Mouse (Mus musculus) myocyte (in vitro differentiated cells): ENCODE measurements around the gene Vav3.

ENCODE experiments used
- E2F4 ChIP-seq: IDR thresholded peaks from one replicate; pipeline ENCODE4 v1.6.1; 2011; ENCODE audit warnings: mild to moderate bottlenecking, control low read depth, moderate library complexity; ENCODE audit not compliant: insufficient read depth
- MAX ChIP-seq: IDR thresholded peaks from one replicate; pipeline ENCODE4 v1.6.1; 2011; ENCODE audit warnings: low read depth, mild to moderate bottlenecking, control low read depth
- MYOD1 ChIP-seq, 3 experiments: IDR thresholded peaks; one replicate each; pipeline ENCODE4 v1.6.1; 2011; ENCODE audit warnings: control low read depth in 2 of 3, low read depth in 2 of 3, mild to moderate bottlenecking in 2 of 3, moderate library complexity in 1 of 3; ENCODE audit not compliant: insufficient read length in 2 of 3, control insufficient read depth in 1 of 3
- MYOG ChIP-seq, 3 experiments: IDR thresholded peaks; one replicate each; pipeline ENCODE4 v1.6.1; 2011; ENCODE audit warnings: control low read depth in 2 of 3, low read depth in 2 of 3, mild to moderate bottlenecking in 2 of 3; ENCODE audit not compliant: insufficient read length in 2 of 3, control insufficient read depth in 1 of 3, insufficient read depth in 1 of 3
- POLR2A ChIP-seq: IDR thresholded peaks from one replicate; pipeline ENCODE4 v1.6.1; 2011; ENCODE audit warnings: low read depth, mild to moderate bottlenecking, control low read depth, moderate library complexity; ENCODE audit not compliant: insufficient read length
- SRF ChIP-seq: IDR thresholded peaks from one replicate; pipeline ENCODE4 v1.6.1; 2011; ENCODE audit warnings: low read depth; ENCODE audit not compliant: control insufficient read depth, insufficient read length
- TCF12 ChIP-seq: IDR thresholded peaks from one replicate; pipeline ENCODE4 v1.6.1; 2011; ENCODE audit warnings: mild to moderate bottlenecking, control low read depth; ENCODE audit not compliant: poor library complexity, insufficient read depth, severe bottlenecking

DNA sequence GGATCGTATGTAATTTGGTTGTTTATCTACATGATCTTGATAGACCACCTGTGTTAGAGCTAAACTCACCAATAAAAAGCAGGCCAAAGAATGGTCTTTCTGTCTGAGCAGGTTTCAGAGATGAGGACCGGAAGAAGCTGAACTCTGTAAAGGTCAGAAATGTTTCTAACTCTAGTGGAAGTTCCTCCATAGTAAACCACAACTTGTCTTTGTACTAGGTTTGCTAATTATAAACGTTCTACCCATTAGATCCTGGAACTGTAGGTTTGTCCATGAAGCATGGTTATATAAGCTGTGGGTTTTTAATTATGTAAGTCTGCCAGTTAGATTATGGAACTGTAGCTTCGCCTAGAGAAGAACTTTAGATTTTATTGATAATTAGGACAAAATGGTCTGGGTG is 20.3 kb downstream of the Vav3 start:
- TF ChIP-seq MAX (no peak), MYOG (IDR thresholded peaks at IDR 0.05; ENCODE audit: control insufficient read depth in 1 of 3, insufficient read depth in 1 of 3, insufficient read length in 2 of 3, low read depth in 2 of 3) (no peak), TCF12 (no peak), POLR2A (no peak), MYOD1 (IDR thresholded peaks at IDR 0.05; ENCODE audit: control insufficient read depth in 1 of 3, insufficient read length in 2 of 3, low read depth in 2 of 3) (no peak), SRF (no peak), E2F4 (no peak)
